Mouse (Mus musculus) ovary, adult 18-20 months (tissue): ENCODE measurements around the gene Ackr2.

Experiments used
- DNase-seq: peaks from one replicate; pipeline ENCODE4 v3.0.0; 2022; ENCODE audit warnings: low spot score, mixed read lengths

The Ackr2 gene

GRCm38 (mm10) chr9:121892057-121892687, 6.0 kb upstream of the Ackr2 start:
- peak; percentile 33 for DNase-seq

DNA sequence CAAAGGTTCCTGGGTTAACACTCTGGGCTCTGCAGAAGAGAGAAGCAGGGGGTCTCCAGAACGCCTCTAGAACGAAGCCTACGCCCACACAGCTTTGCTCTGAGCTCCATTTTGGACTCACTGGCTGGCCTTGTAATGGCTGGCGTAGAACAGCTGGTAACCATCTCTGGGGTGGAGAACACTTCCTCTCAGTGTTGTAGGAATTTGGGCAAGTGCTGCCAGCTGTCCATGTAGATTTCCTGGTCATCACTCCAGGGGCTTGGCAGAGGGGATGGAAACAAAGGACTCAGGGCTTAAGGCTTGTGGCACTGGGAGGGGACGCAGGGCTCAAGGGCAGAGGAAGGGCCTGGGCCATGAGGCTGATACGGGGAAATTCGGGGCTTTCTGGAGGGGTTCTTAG, 3.7 kb upstream of the Ackr2 start:
- DNase-seq = no peak

DNA sequence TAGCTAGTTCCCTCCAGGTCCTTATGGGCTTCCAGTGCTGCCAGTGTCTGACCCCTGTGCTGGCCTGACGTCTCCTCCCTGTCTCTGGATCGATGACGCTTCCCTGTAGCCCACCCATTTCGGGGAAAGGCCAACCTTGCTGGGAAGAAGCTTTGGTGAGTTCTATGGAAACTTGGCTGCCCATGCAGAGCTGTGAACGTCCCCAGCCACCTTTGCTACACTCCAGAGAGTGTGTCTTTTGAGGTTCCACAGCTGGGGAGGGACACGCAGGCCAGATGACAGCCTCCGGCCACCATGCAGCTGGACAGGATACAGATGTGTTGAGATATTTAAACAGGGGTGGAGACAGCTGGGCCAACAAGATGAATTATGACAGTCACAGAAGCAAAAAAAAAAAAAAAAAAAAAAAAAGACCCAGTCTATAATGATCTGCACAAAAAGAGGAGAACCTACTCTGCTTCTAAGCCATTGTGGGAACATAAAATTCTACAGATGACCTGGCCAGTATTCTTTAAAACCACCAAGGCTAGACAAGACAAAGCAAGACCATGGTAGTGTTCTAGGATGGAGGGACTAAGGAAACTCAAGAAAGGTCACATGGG, 2.7 kb upstream of the Ackr2 start:
- DNase-seq = no peak

DNA sequence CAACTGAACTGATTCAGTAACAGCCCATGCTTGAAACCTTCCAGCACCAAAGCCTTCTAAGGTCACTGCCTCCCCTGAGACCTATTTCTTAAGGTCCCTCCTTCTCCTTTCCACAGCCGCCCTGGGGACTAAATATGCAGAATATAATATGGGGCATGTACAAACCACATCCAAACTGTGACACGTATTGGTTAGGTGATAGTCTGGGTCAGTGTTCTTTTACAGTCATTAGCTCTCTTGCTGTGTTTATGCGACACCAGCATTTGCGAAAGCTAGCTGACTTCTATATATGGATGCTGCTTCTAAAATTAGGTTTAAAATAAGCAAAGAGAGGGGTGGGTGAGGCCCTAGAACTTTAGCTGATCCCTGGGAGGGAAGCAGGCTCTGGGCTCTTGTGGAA, 1.3 kb upstream of the Ackr2 start:
- no peak for DNase-seq

DNA sequence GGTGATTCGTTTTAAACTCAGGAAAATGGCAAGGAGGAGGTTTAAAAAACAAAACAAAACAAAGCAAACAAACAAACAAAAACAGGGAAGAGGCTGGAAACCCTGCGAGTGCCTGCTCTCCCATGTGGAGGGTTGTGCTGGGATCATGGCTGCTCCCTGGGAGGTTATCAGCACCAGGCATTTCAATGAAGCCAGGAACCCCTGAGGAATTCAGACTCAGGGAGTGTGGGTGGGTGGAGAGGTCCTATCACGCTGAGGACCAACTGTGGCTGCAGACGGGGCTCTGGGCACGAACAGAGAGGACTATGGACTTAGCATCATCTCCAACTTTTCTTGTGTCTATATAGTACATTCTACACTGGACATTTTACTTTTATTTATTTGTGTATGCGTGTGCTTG, 1.2 kb downstream of the Ackr2 start:
- no peak for DNase-seq

DNA sequence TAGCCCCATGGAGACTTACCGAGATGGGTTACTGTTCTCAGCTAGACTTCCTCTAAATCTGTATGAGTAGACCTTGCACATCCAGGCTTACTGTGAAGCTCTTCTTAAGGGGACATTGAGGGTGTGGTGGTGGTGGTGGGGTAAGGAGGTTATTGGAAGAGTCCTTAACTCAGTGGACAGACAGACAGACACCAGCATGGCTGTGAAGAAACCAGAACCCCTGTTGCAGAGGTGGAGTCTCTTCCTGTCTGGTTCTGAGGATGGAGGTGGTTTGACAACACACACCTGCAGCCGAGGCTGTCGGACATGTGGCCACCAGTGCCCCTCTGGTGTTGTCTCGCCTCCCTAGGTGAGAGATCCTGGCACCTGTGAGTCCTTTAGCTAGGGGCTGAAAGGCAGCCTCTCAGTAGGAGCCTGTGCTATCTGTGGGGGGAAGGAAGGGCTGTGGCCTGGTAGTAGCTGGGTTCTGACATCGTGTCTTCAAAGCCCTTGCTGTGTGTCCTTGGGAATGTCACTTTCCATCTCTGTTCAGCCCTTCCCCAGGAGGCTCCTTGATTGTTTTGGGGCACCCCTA, 2.2 kb downstream of the Ackr2 start:
- peak; percentile 0 for DNase-seq

- no peak for DNase-seq
Measured at GRCm38 (mm10) chr9:121901710-121902700, 3.9 kb downstream of the Ackr2 start.

GRCm38 (mm10) chr9:121903476-121904305, 5.5 kb downstream of the Ackr2 start:
- DNase-seq = no peak

- DNase-seq = no peak
Measured at GRCm38 (mm10) chr9:121904319-121904718, 6.2 kb downstream of the Ackr2 start.

DNA sequence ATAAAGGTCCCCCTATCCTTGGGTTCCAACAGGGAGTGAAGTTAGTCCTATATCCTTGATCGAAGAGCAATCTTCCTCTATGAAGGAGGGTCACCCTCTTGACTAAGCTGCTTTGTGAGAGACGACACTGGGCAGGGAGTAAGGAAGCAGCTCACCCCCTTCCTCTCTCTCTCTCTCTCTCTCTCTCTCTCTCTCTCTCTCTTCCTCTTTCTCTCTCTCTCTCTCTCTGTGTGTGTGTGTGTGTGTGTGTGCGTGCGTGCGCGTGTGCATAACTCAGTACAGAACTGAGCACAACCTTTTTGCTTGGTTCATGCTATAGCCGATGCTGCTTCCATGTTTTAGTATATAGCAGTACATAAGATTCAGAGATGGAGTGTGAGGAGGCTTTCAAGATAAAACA, 6.8 kb downstream of the Ackr2 start:
- DNase-seq = no peak

DNA sequence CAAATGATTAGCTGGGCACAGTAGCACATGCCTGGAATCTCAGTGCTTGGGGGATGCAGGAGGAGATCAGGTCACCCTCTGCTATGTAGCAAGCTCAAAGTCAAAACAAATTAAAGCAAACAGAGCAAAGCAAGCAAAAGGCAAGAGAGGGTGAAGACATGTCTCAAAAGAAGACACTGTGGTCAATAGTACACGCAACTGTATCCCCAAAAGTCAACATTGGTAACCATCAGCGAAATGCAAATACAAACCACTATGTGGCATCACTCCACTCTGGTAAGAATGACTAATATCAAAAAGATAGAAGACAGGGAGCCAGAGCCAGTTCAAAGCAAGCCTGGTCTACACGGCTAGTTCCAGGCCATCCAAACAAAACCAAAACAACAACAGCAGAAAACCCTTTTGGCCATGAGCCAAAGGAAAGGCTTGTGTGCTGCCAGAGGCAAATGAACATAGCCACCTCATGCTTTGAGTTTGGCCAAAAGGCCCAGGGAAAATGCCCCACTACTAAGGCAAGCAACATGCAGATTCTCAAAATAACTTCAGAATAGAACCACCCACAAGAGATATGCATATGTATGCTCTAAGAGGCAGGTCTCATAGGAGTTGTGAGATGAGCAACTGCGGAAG, 7.5 kb downstream of the Ackr2 start:
- peak; percentile 1 for DNase-seq

DNA sequence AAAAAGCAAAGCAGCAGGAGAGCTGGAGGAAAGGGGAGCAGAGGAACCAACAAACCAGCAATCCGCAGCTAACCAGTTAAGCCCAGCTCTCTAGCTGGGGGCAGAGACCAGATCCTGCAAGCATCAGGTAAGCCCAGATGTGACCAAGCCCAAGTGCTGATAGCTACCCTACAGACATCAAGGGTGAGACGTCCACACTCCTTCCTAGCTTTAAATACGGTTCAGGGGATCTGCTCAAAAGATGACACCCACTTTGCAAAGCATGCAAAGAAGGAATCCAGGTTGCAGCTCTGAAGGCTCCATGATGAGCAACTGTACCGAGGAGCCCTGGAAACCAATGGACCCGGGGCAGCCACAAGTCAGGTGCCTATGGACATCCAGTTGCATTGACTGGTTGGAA, 8.3 kb downstream of the Ackr2 start:
- DNase-seq = peak; percentile 0

GRCm38 (mm10) chr9:121907356-121908070, 9.4 kb downstream of the Ackr2 start:
- peak; percentile 0 for DNase-seq

GRCm38 (mm10) chr9:121908321-121908720, 10.2 kb downstream of the Ackr2 start:
- DNase-seq = peak; percentile 0

GRCm38 (mm10) chr9:121909635-121910034, 11.5 kb downstream of the Ackr2 start:
- no peak for DNase-seq

- no peak for DNase-seq
Measured at GRCm38 (mm10) chr9:121911196-121911595, 13.0 kb downstream of the Ackr2 start.

GRCm38 (mm10) chr9:121912786-121913185, 14.6 kb downstream of the Ackr2 start:
- DNase-seq = no peak

- DNase-seq = no peak
Measured at GRCm38 (mm10) chr9:121914226-121914757, 16.1 kb downstream of the Ackr2 start.

DNA sequence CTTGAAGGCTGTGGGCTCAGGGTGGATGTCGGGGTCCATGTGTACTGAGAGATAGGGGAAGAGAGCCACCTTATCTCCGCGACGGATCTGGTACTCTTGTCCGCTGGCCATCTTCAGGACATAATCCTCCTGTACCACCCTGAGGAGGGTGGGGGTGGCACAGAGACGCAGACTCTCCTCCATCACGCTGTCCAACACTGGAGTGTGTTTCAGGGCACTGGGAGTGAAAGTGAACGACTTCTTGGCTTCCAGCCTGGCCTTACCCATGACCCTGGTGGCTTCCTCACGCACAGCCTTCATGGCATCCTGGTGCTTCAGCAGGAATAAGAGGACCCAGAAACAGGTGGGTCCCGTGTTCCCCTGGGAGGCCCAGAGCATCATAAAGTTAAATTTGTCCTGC, 16.9 kb downstream of the Ackr2 start:
- no peak for DNase-seq

DNA sequence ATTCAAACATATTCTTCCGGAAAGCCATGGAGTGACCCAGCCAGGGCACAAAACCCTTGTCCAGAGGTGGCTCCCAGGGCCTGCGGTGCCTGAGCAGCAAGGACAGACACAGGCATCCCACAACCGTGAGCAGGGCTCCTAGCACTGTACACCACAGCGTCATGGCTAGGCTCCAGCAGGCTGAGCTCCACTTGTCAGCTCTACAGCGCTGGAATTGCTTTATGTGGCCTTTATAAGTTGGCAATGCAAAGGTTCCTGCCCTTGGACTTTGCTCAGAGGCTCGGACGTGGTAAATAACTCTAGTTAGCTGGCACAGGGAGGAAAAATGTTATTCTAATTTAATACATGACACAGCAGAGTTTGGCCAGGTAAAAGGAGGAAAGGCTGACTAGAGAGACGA, 17.9 kb downstream of the Ackr2 start, which contains the start of gene Cyp8b1:
TSS of gene Cyp8b1 (minus strand) at position 204 of the 400 bp plus-strand sequence.
- DNase-seq = no peak
